Mouse (Mus musculus): Measurements from ENCODE around the gene Ubl3. TPM values are rescaled to one million over a fixed set of nuclear protein-coding genes. Genes with fewer than 3 reads are reported as not detected.

Gene Ubl3
- polyA plus RNA-seq, 1 experiment from 2014 or later, result 82.9 TPM

GRCm38 (mm10) chr5:148544733-148545132, 7.9 kb downstream of the Ubl3 start:
- no peak for ATAC-seq
- H3K4me1 ChIP-seq (replicated peaks), result peaks cover 33% of the 10 kb centered on the region

GRCm38 (mm10) chr5:148542196-148542595, 10.4 kb downstream of the Ubl3 start:
- Histone ChIP-seq H3K9me3 (no peaks in the 10 kb centered on the region), H3K4me3 (replicated peaks) (no peak overlapping the region), H3K4me1 (replicated peaks) (peaks cover 24% of the 10 kb centered on the region), H3K27me3 (replicated peaks) (no peaks in the 10 kb centered on the region), H3K27ac (no peak overlapping the region), H3K36me3 (no peaks in the 10 kb centered on the region), H3K9ac (no peak overlapping the region), H3K4me2 (replicated peaks) (no peak overlapping the region)
- ATAC-seq, result no peak
- WGBS, result 41% methylated on average over 2 of the region's 2 CpGs

More at GRCm38 (mm10) chr5:148544733-148545132, 7.9 kb downstream of the Ubl3 start:
- Histone ChIP-seq H3K27ac (no peak overlapping the region), H3K9ac (no peak overlapping the region), H3K27me3 (replicated peaks) (no peaks in the 10 kb centered on the region), H3K36me3 (no peaks in the 10 kb centered on the region), H3K4me3 (replicated peaks) (no peak overlapping the region), H3K4me2 (replicated peaks) (no peak overlapping the region), H3K9me3 (no peaks in the 10 kb centered on the region)
- 90% methylated on average over 2 of the region's 2 CpGs for WGBS

GRCm38 (mm10) chr5:148535669-148536430, 16.7 kb downstream of the Ubl3 start:
- H3K4me3 ChIP-seq (replicated peaks), result no peak overlapping the region
- H3K9me3 ChIP-seq, result no peaks in the 10 kb centered on the region
- 74% methylated on average over 4 of the region's 4 CpGs for WGBS
- ATAC-seq, result no peak
- no peak overlapping the region for H3K4me2 ChIP-seq (replicated peaks)
- H3K4me1 ChIP-seq (replicated peaks), result peaks cover 13% of the 10 kb centered on the region; the same call in 1 of the 2 replicates
- no peak overlapping the region for H3K27ac ChIP-seq
- no peaks in the 10 kb centered on the region for H3K36me3 ChIP-seq
- H3K9ac ChIP-seq, result no peak overlapping the region
- H3K27me3 ChIP-seq (replicated peaks), result no peaks in the 10 kb centered on the region

- H3K9me3 ChIP-seq, result no peaks in the 10 kb centered on the region
- no peaks in the 10 kb centered on the region for H3K36me3 ChIP-seq
- H3K27ac ChIP-seq, result no peak overlapping the region
- H3K4me1 ChIP-seq (replicated peaks), result 0 out of 2 replicates have a peak, but pooled peaks cover 3% of the 10 kb centered on the region
- H3K9ac ChIP-seq, result no peak overlapping the region
- H3K4me3 ChIP-seq (replicated peaks), result no peak overlapping the region
- ATAC-seq, result no peak
- no peak overlapping the region for H3K4me2 ChIP-seq (replicated peaks)
- H3K27me3 ChIP-seq (replicated peaks), result no peaks in the 10 kb centered on the region
- WGBS, result 58% methylated on average over 3 of the region's 3 CpGs
Measured at GRCm38 (mm10) chr5:148534644-148535043, 17.9 kb downstream of the Ubl3 start.

- no peak for ATAC-seq
- no peak overlapping the region for H3K4me2 ChIP-seq (replicated peaks)
- H3K9me3 ChIP-seq, result no peaks in the 10 kb centered on the region
Measured at GRCm38 (mm10) chr5:148533924-148534323, 18.7 kb downstream of the Ubl3 start.

GRCm38 (mm10) chr5:148532201-148532600, 20.4 kb downstream of the Ubl3 start:
- 51% methylated on average over 5 of the region's 5 CpGs for WGBS
- H3K9ac ChIP-seq, result no peak overlapping the region
- no peak overlapping the region for H3K27ac ChIP-seq
- H3K36me3 ChIP-seq, result no peaks in the 10 kb centered on the region
- H3K4me1 ChIP-seq (replicated peaks), result peaks cover 9% of the 10 kb centered on the region; the same call in 1 of the 2 replicates
- H3K4me3 ChIP-seq (replicated peaks), result no peak overlapping the region
- no peaks in the 10 kb centered on the region for H3K9me3 ChIP-seq
- H3K27me3 ChIP-seq (replicated peaks), result no peaks in the 10 kb centered on the region
- no peak overlapping the region for H3K4me2 ChIP-seq (replicated peaks)
- ATAC-seq, result no peak

More at GRCm38 (mm10) chr5:148533924-148534323, 18.7 kb downstream of the Ubl3 start:
- WGBS, result 84% methylated on average over 2 of the region's 2 CpGs
- 0 out of 2 replicates have a peak, but pooled peaks cover 3% of the 10 kb centered on the region for H3K4me1 ChIP-seq (replicated peaks)
- H3K36me3 ChIP-seq, result no peaks in the 10 kb centered on the region
- H3K4me3 ChIP-seq (replicated peaks), result no peak overlapping the region
- no peak overlapping the region for H3K9ac ChIP-seq
- no peak overlapping the region for H3K27ac ChIP-seq
- no peaks in the 10 kb centered on the region for H3K27me3 ChIP-seq (replicated peaks)

- H3K4me1 ChIP-seq (replicated peaks), result peaks cover 15% of the 10 kb centered on the region
- peak; percentile 64 for ATAC-seq
- no peaks in the 10 kb centered on the region for H3K36me3 ChIP-seq
- H3K4me2 ChIP-seq (replicated peaks), result no peak overlapping the region
- WGBS, result 14% methylated on average over 6 of the region's 6 CpGs
- no peaks in the 10 kb centered on the region for H3K9me3 ChIP-seq
- H3K27me3 ChIP-seq (replicated peaks), result no peaks in the 10 kb centered on the region
- H3K4me3 ChIP-seq (replicated peaks), result no peak overlapping the region
- no peak overlapping the region for H3K27ac ChIP-seq
- H3K9ac ChIP-seq, result no peak overlapping the region
Measured at GRCm38 (mm10) chr5:148527632-148528031, 25.0 kb downstream of the Ubl3 start.

- Histone ChIP-seq H3K27ac (no peak overlapping the region), H3K9ac (no peak overlapping the region), H3K36me3 (no peaks in the 10 kb centered on the region), H3K4me2 (replicated peaks) (no peak overlapping the region), H3K4me3 (replicated peaks) (no peak overlapping the region), H3K27me3 (replicated peaks) (no peaks in the 10 kb centered on the region), H3K4me1 (replicated peaks) (peaks cover 13% of the 10 kb centered on the region), H3K9me3 (no peaks in the 10 kb centered on the region)
- ATAC-seq, result no peak
- 63% methylated on average over 8 of the region's 8 CpGs for WGBS
Measured at GRCm38 (mm10) chr5:148526631-148527030, 26.0 kb downstream of the Ubl3 start.

- WGBS, result 71% methylated on average over 5 of the region's 5 CpGs
- Histone ChIP-seq H3K9ac (no peak overlapping the region), H3K27ac (no peak overlapping the region), H3K9me3 (no peaks in the 10 kb centered on the region), H3K27me3 (replicated peaks) (no peaks in the 10 kb centered on the region), H3K4me1 (replicated peaks) (peaks cover 11% of the 10 kb centered on the region), H3K4me2 (replicated peaks) (no peak overlapping the region), H3K36me3 (no peaks in the 10 kb centered on the region), H3K4me3 (replicated peaks) (no peak overlapping the region)
- ATAC-seq, result peak; percentile 18; the same call in 1 of the 2 replicates
Measured at GRCm38 (mm10) chr5:148523202-148523971, 29.2 kb downstream of the Ubl3 start.

- no peaks in the 10 kb centered on the region for H3K27me3 ChIP-seq (replicated peaks)
- WGBS, result 72% methylated on average over 3 of the region's 3 CpGs
- no peak overlapping the region for H3K4me3 ChIP-seq (replicated peaks)
- H3K9me3 ChIP-seq, result no peaks in the 10 kb centered on the region
- no peak overlapping the region for H3K4me2 ChIP-seq (replicated peaks)
- H3K36me3 ChIP-seq, result no peaks in the 10 kb centered on the region
- ATAC-seq, result peak; percentile 66
- no peak overlapping the region for H3K27ac ChIP-seq
- H3K9ac ChIP-seq, result no peak overlapping the region
- peaks cover 7% of the 10 kb centered on the region for H3K4me1 ChIP-seq (replicated peaks)
Measured at GRCm38 (mm10) chr5:148522378-148522777, 30.2 kb downstream of the Ubl3 start.

GRCm38 (mm10) chr5:148517445-148517844, 35.1 kb downstream of the Ubl3 start:
- ATAC-seq, result no peak
- Histone ChIP-seq H3K4me1 (replicated peaks) (no peaks in the 10 kb centered on the region; the same call in 1 of the 2 replicates), H3K4me3 (replicated peaks) (no peak overlapping the region), H3K36me3 (no peaks in the 10 kb centered on the region), H3K9ac (no peak overlapping the region), H3K4me2 (replicated peaks) (no peak overlapping the region), H3K9me3 (no peaks in the 10 kb centered on the region), H3K27ac (no peak overlapping the region), H3K27me3 (replicated peaks) (no peaks in the 10 kb centered on the region)
- WGBS, result 74% methylated on average over 4 of the region's 4 CpGs

- peak; percentile 36; the same call in 1 of the 2 replicates for ATAC-seq
- Histone ChIP-seq H3K4me2 (replicated peaks) (no peak overlapping the region), H3K27me3 (replicated peaks) (no peaks in the 10 kb centered on the region), H3K9me3 (no peaks in the 10 kb centered on the region), H3K4me3 (replicated peaks) (no peak overlapping the region), H3K9ac (no peak overlapping the region), H3K36me3 (0 out of 2 replicates have a peak, but pooled peaks cover 4% of the 10 kb centered on the region), H3K4me1 (replicated peaks) (peaks cover 5% of the 10 kb centered on the region; the same call in 1 of the 2 replicates), H3K27ac (no peak overlapping the region)
- 73% methylated on average over 5 of the region's 5 CpGs for WGBS
Measured at GRCm38 (mm10) chr5:148512042-148512640, 40.4 kb downstream of the Ubl3 start.

Data from intestine, embryonic 15.5 days (tissue).